Mouse (Mus musculus) kidney, adult 2 months (tissue): ENCODE results near the gene Apaf1.

Experiments used
- CTCF ChIP-seq: fragments of 200-500 bp; conservative IDR thresholded peaks from 2 replicates; pipeline ENCODE4 v1.5.1; 2011; ENCODE audit warnings: low read depth, mild to moderate bottlenecking, control low read depth, low read length, moderate library complexity, mixed read lengths; ENCODE audit not compliant: insufficient read depth, insufficient read length
- POLR2A ChIP-seq: fragments of 200-500 bp; IDR thresholded peaks from one replicate; pipeline ENCODE4 v1.6.1; 2011; ENCODE audit warnings: low read depth, low read length, control low read depth

GRCm38 (mm10) chr10:90981811-90982210, 100.8 kb downstream of the Apaf1 start:
- TF ChIP-seq CTCF, result no peak
- TF ChIP-seq POLR2A, result no peak
